In genomic region chr6:116262824-116263223, GRCm38 (mm10) we compare ENCODE assay signal across 22 mouse cellular contexts.
"Had no signal": no experiment of that assay in that cellular context is flagged by ENCODE, and none has a peak within 500 bp of the region (broad histone marks: within the 10 kb centered on the region; RNA-seq: fewer than 3 reads in every experiment).

No protein-coding gene starts in this region.

- DNase-seq: gastrocnemius, postnatal 14 days; gastrocnemius, postnatal 36 days; heart, adult 2 months; heart, postnatal 14 days; heart, postnatal 36 days; kidney, adult 18-20 months; kidney, adult 8-10 months; kidney, postnatal 10 days; kidney, postnatal 25 days; kidney, postnatal 4 days had no signal

- H3K4me2 ChIP-seq: hindbrain, embryonic 13.5 days; intestine, embryonic 15.5 days had no signal

- H3K27me3 ChIP-seq: heart, embryonic 13.5 days; heart, embryonic 15.5 days; hindbrain, embryonic 13.5 days; hindbrain, embryonic 15.5 days; intestine, embryonic 15.5 days; limb, embryonic 12.5 days had no signal

- ATAC-seq: hindbrain, postnatal 0 days; inflammation-experienced regulatory T-cells, adult 6 months; intestine, postnatal 0 days had no signal

- H3K4me1 ChIP-seq: intestine, embryonic 15.5 days had no signal

- H3K9ac ChIP-seq: heart, embryonic 13.5 days; heart, embryonic 15.5 days; hindbrain, embryonic 13.5 days; hindbrain, embryonic 15.5 days; limb, embryonic 12.5 days had no signal

- H3K27ac ChIP-seq: heart, adult 2 months; heart, embryonic 13.5 days; heart, embryonic 15.5 days; hindbrain, embryonic 13.5 days; hindbrain, embryonic 15.5 days; hindbrain, postnatal 0 days; intestine, embryonic 15.5 days; layer of hippocampus, adult 2 months; left cerebral cortex, adult 2 months; limb, embryonic 12.5 days had no signal

- H3K9me3 ChIP-seq: heart, embryonic 13.5 days; heart, embryonic 15.5 days; hindbrain, embryonic 13.5 days; hindbrain, embryonic 15.5 days; intestine, embryonic 15.5 days; limb, embryonic 10.5 days; limb, embryonic 12.5 days had no signal

- H3K4me3 ChIP-seq: heart, adult 2 months; intestine, embryonic 15.5 days; left cerebral cortex, adult 2 months had no signal
